Mouse (Mus musculus) hindbrain, embryonic 11.5 days (tissue): ENCODE results near the gene Zeb2. TPM values are rescaled to one million over a fixed set of nuclear protein-coding genes. Genes with fewer than 3 reads are reported as not detected.

Source experiments
- ATAC-seq: fragments of 200-750 bp; cut with Nextera tagmentation; 2 replicates; pipeline ENCODE4 v1.8.0; 2017; ENCODE audit warnings: mild to moderate bottlenecking, moderate TSS enrichment, moderate library complexity; ENCODE audit not compliant: low FRiP score
- DNase-seq: peaks from one replicate; pipeline ENCODE4 v3.0.0-alpha.2; 2015; ENCODE audit warnings: low spot score
- H3K27ac ChIP-seq: fragments of 300-500 bp; sonication (generic); 2 replicates; pipeline ENCODE4 v1.5.1; 2014; ENCODE audit warnings: mild to moderate bottlenecking, low read depth, low read length
- H3K27me3 ChIP-seq: fragments of 300-500 bp; sonication (generic); 2 replicates; pipeline ENCODE4 v1.6.1; 2014; ENCODE audit warnings: mild to moderate bottlenecking, low read length, moderate library complexity, mixed read lengths; ENCODE audit not compliant: control insufficient read depth, insufficient read depth
- H3K36me3 ChIP-seq: fragments of 300-500 bp; sonication (generic); 2 replicates; pipeline ENCODE4 v1.6.1; 2014; ENCODE audit warnings: mild to moderate bottlenecking, low read length, moderate library complexity, mixed read lengths; ENCODE audit not compliant: control insufficient read depth, insufficient read depth
- H3K4me1 ChIP-seq: fragments of 300-500 bp; sonication (generic); replicated peaks from 2 replicates; pipeline ENCODE4 v1.6.1; 2014; ENCODE audit warnings: low read length, mixed read lengths; ENCODE audit not compliant: control insufficient read depth, insufficient read depth
- H3K4me2 ChIP-seq: fragments of 300-500 bp; sonication (generic); replicated peaks from 2 replicates; pipeline ENCODE4 v1.6.1; 2014; ENCODE audit warnings: mild to moderate bottlenecking, low read depth, low read length
- H3K4me3 ChIP-seq: fragments of 300-500 bp; sonication (generic); 2 replicates; pipeline ENCODE4 v1.5.1; 2014; ENCODE audit warnings: low read depth, low read length
- H3K9ac ChIP-seq: fragments of 300-500 bp; sonication (generic); 2 replicates; pipeline ENCODE4 v1.6.1; 2014; ENCODE audit warnings: low read depth, low read length
- H3K9me3 ChIP-seq: fragments of 300-500 bp; sonication (generic); 2 replicates; pipeline ENCODE4 v1.6.1; 2016; ENCODE audit warnings: low read length; ENCODE audit not compliant: control insufficient read depth
- WGBS: fragments of 180-500 bp; shearing (Covaris S2); extraction: QIAGEN DNeasy Blood & Tissue Kit; methylation state at CpG from one replicate; pipeline ENCODE4 v1.1.7; 2014; 5-methylcytosine and 5-hydroxymethylcytosine counted together
- polyA plus RNA-seq: library from polyadenylated mRNA; unstranded; fragments of >200 nt; fragmentation: Nextera tagmentation; extraction: Ambion mirVana; gene quantifications from 2 replicates; pipeline ENCODE4 v1.2.1, GENCODE M21; 2014

Zeb2 gene
- polyA plus RNA-seq, 1 experiment from 2014 or later, result 58.8 TPM

DNA sequence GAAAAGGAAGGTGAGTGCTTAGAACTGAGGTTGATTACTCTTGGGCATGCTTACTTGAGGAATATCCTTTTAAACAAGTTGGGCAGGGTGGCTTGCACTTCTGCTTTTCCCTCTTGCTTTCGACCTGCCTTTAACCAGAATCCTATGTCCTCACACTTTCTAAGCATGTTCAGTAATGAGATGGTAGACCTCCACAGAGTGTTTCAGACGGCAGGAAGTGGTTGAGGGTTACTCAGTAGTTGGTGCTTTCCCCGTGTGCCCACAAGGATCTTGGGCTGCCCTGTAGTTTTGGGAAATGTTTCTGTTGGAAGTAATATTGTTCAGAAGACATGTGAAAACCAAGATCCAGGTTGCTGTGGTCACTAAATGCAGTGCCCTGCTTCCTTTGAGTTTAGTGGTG is 135.5 kb downstream of the Zeb2 start:
- no peaks in the 10 kb centered on the region for H3K27me3 ChIP-seq
- no peak for ATAC-seq
- H3K4me2 ChIP-seq, result no peak overlapping the region
- DNase-seq, result no peak
- H3K9me3 ChIP-seq, result no peaks in the 10 kb centered on the region
- no peak overlapping the region for H3K9ac ChIP-seq
- peaks cover 4% of the 10 kb centered on the region; the same call in 1 of the 2 replicates for H3K4me1 ChIP-seq
- no peak overlapping the region for H3K27ac ChIP-seq
- WGBS, result 82% methylated on average over 3 of the region's 3 CpGs
- no peak overlapping the region for H3K4me3 ChIP-seq
- H3K36me3 ChIP-seq, result no peaks in the 10 kb centered on the region

DNA sequence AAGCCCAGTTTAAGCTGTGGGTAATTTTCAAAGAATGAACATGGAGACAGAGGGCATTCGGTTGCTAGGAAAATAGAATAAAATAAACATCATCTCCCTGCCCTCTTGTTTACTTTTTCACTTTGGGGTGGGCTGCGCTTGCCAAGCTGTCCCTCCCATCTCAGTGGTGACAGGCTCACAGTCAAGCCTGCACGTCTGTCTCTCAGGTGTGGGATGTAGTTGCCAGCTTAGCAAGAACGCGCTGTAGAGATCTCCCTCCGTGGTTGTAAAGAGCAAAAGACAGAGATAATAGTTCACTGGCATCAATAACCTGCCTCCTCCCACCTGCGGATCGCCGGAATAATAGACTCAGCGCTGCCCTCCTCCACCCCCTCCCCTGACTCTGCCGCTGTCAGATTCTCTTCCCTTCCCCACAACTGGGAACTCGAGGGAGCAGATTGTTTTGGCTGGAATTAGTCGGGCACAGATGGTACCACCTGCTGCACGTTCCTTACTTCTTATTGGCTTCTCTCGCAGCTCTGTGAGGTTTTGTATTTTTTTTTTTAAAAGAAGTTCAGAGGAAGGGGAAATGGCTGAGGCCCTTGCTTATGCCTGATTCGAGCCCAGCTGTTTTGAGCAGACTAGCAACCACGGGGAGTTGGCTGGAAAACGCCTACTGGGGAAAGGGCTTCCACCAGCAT is 138.0 kb downstream of the Zeb2 start:
- ATAC-seq, result peak; percentile 35; the same call in 1 of the 2 replicates
- peak; percentile 46 for DNase-seq
- peaks cover 4% of the 10 kb centered on the region; the same call in 1 of the 2 replicates for H3K4me1 ChIP-seq
- no peak overlapping the region for H3K27ac ChIP-seq
- WGBS, result 6% methylated on average over 18 of the region's 18 CpGs
- peak overlapping the region; percentile 12; the same call in 1 of the 2 replicates for H3K4me3 ChIP-seq
- H3K9ac ChIP-seq, result peak overlapping the region; percentile 23; the same call in 1 of the 2 replicates
- H3K9me3 ChIP-seq, result no peaks in the 10 kb centered on the region
- H3K27me3 ChIP-seq, result no peaks in the 10 kb centered on the region
- H3K4me2 ChIP-seq, result peak overlapping the region; percentile 40
- H3K36me3 ChIP-seq, result no peaks in the 10 kb centered on the region

DNA sequence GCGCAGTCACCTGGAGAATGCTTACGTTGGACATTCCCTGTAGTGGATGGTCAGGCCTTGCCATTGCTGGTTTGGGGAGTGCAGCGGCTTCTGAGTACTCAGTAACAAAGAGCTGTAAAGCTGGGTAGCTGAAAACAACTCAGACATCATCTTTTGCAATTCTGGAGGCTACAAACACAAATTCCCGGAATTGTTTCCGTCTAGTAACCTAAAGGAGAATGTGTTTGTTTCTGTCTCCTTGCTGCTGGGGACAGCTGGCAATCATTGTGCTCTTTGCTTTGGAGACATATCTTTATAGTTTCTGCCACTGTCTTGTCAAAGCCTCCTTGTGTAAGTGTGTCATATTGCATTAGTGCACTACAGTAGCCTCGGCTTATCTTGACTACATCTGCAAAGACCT is 139.2 kb downstream of the Zeb2 start:
- H3K4me1 ChIP-seq, result peaks cover 4% of the 10 kb centered on the region; the same call in 1 of the 2 replicates

DNA sequence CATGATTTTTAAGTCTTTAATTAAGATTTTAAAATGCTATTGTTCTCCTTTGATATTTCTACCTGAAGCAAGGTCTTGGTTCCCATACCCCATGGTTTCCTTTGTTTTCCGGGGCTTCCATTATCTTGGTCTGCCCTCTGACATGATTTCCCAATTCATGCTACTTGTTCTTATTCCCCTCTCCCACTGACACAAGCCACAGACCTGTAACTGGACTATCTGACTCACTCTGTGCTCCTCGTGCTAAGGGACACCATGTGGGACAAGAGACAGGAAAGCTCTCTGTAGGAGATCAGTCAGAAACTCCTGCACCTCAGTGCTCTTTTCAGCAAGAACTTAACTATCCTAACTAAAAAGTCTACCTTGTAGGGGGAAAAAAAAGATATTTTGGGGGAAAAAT is 139.6 kb downstream of the Zeb2 start:
- no peak for DNase-seq
- ATAC-seq, result no peak
- Histone ChIP-seq H3K9me3 (no peaks in the 10 kb centered on the region), H3K27me3 (no peaks in the 10 kb centered on the region), H3K36me3 (no peaks in the 10 kb centered on the region), H3K4me3 (no peak overlapping the region), H3K4me1 (peaks cover 4% of the 10 kb centered on the region; the same call in 1 of the 2 replicates), H3K9ac (no peak overlapping the region), H3K4me2 (no peak overlapping the region), H3K27ac (no peak overlapping the region)
- 54% methylated on average over 2 of the region's 2 CpGs for WGBS

More for the DNA sequence above, 139.2 kb downstream of the Zeb2 start:
- no peaks in the 10 kb centered on the region for H3K27me3 ChIP-seq
- DNase-seq (no peak), ATAC-seq (no peak)
- H3K9me3 ChIP-seq, result no peaks in the 10 kb centered on the region
- no peak overlapping the region for H3K27ac ChIP-seq
- no peak overlapping the region for H3K4me2 ChIP-seq
- H3K4me3 ChIP-seq, result no peak overlapping the region
- no peaks in the 10 kb centered on the region for H3K36me3 ChIP-seq
- no peak overlapping the region for H3K9ac ChIP-seq
- WGBS, result 77% methylated on average over 6 of the region's 6 CpGs

DNA sequence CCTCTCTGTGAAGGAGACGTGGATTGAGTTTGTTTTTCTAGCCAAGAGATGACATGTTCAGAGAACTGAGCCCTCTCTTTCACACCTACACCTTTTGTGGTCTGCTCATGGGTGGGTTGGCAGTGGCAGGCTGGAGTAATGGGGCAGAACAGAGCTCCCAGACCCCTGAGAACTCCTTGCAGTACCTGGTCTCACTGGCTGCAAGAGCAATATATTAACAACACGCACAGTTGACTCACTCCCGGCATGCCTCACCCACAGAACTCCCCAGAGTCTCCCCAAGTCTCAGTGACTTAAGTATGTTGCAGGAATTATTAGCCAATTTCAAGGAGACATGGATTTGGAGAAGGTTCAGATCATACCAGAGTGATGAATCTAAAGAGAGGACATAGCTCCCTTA is 140.1 kb downstream of the Zeb2 start:
- ATAC-seq, result no peak
- no peak for DNase-seq
- Histone ChIP-seq H3K4me3 (no peak overlapping the region), H3K9ac (no peak overlapping the region), H3K36me3 (no peaks in the 10 kb centered on the region), H3K4me1 (peaks cover 4% of the 10 kb centered on the region; the same call in 1 of the 2 replicates), H3K4me2 (no peak overlapping the region), H3K9me3 (no peaks in the 10 kb centered on the region), H3K27me3 (no peaks in the 10 kb centered on the region), H3K27ac (no peak overlapping the region)
- 69% methylated on average over 3 of the region's 3 CpGs for WGBS

DNA sequence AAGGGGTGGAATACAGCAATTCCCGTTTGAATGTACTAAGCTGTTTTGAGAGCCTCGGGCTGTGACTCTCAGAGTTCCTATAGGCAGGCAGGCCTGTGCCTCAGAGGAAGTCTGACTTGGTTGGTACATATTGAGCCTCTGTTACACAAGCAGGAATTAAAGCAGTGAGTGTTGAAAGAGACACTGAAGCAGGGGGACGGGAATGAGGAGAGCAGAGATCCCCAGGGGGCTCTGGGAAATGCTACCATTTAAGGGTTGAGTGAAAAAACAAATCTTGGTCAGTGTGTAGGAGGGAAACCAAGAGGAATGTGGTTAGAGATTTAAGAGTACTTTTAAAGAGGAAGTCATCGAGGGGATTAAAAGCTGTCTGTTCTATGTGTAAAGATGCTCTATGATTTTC is 140.7 kb downstream of the Zeb2 start:
- Histone ChIP-seq H3K9me3 (no peaks in the 10 kb centered on the region), H3K4me1 (peaks cover 4% of the 10 kb centered on the region; the same call in 1 of the 2 replicates), H3K36me3 (no peaks in the 10 kb centered on the region), H3K4me2 (no peak overlapping the region), H3K27me3 (no peaks in the 10 kb centered on the region), H3K9ac (no peak overlapping the region), H3K4me3 (no peak overlapping the region), H3K27ac (no peak overlapping the region)
- DNase-seq, result no peak
- WGBS, result 57% methylated on average over 4 of the region's 4 CpGs
- ATAC-seq, result no peak

DNA sequence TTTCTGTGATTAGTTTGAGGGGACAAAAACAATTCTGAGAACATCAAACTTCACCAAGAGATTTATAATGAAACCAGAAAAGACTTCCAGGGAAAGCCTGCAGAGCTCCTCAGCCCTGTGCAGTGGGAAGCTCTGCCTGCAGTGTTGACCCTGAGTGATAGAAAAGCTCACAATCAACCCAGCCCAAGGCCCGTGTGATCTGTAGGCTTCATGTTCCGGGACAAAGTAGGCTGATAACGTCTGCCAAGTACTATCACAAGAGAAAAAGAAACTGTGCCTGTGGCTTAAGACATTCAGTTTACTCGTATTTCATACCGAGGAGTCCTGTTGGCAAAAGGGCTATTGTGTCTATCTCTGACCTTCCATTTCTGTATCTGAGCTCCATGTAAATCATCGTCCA is 143.4 kb downstream of the Zeb2 start:
- ATAC-seq, result no peak
- WGBS, result 86% methylated on average over 6 of the region's 6 CpGs
- no peaks in the 10 kb centered on the region for H3K36me3 ChIP-seq
- DNase-seq, result no peak
- H3K4me2 ChIP-seq, result no peak overlapping the region
- H3K9ac ChIP-seq, result no peak overlapping the region
- no peaks in the 10 kb centered on the region for H3K9me3 ChIP-seq
- no peaks in the 10 kb centered on the region for H3K27me3 ChIP-seq
- H3K4me3 ChIP-seq, result no peak overlapping the region
- no peaks in the 10 kb centered on the region for H3K4me1 ChIP-seq
- H3K27ac ChIP-seq, result no peak overlapping the region

DNA sequence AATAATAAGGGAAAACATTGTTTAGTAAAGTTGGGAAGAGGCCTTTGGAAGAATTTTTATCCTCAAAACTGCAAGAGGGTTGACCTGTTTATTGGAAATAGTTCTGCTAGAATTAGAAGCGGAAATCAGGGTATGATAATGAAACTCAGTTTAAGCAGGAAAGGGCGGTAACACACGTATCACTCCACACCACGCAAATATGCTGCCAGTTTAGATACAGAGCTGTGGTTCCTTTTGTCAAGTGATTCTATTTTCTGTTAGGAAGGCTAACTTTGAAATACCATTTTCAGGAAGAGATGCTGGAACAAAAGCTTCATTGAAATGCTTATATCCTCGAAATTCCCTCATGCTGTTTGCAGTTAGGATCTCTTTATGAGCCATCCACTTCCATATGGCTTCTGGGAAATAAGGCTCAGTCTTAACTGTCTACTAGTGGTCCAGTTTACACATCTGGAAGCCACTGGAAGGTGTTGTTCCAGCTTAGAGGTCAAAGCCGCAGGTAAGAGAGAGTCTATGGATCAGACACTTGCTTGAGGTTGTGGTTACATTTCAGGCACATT is 147.0 kb downstream of the Zeb2 start:
- no peak overlapping the region for H3K27ac ChIP-seq
- no peaks in the 10 kb centered on the region for H3K9me3 ChIP-seq
- 90% methylated on average over 6 of the region's 6 CpGs for WGBS
- no peaks in the 10 kb centered on the region for H3K36me3 ChIP-seq
- ATAC-seq (no peak), DNase-seq (no peak)
- H3K27me3 ChIP-seq, result no peaks in the 10 kb centered on the region
- H3K4me3 ChIP-seq, result no peak overlapping the region
- H3K4me1 ChIP-seq, result no peaks in the 10 kb centered on the region
- H3K9ac ChIP-seq, result no peak overlapping the region
- no peak overlapping the region for H3K4me2 ChIP-seq

DNA sequence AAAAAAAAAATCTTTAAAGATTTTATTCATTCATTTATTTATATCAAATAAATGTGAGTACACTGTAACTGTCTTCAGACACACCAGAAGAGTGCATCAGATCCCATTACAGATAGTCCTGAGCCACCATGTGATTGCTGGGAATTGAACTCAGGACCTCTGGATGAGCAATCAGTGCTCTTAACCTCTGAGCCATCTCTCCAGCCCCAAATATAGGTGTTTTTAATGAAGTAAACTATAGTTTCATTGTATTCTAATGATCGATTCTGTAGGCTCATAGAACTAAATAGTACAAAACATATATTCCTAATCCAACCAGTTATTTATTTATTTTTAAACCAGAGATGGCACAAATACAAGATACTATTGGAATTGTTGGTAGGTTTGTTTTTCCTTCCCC is 147.6 kb downstream of the Zeb2 start:
- Histone ChIP-seq H3K9me3 (no peaks in the 10 kb centered on the region), H3K27ac (no peak overlapping the region), H3K4me3 (no peak overlapping the region), H3K36me3 (no peaks in the 10 kb centered on the region), H3K9ac (no peak overlapping the region), H3K4me1 (no peaks in the 10 kb centered on the region), H3K27me3 (no peaks in the 10 kb centered on the region), H3K4me2 (no peak overlapping the region)
- ATAC-seq (no peak), DNase-seq (no peak)
- WGBS, result 95% methylated on average over 1 of the region's 1 CpGs
